In genomic region chr7:100674941-100675340, GRCm38 (mm10) we compare ENCODE assay signal across 25 mouse cellular contexts. TPM values are rescaled to one million over a fixed set of nuclear protein-coding genes. Genes with fewer than 3 reads are reported as not detected.
DNase-seq lines count a peak whose midpoint lies in the region; ATAC-seq and TF ChIP-seq lines count a peak whose summit lies in the region.
"Had no signal": no experiment of that assay in that cellular context is flagged by ENCODE, and none has a peak within 500 bp of the region (broad histone marks: within the 10 kb centered on the region; RNA-seq: fewer than 3 reads in every experiment).

No protein-coding gene starts in this region.

- no peak overlapping the region for H3K9ac ChIP-seq in heart, postnatal 0 days (replicated peaks; ENCODE audit: low read depth, low read length)
- no peak overlapping the region for H3K9ac ChIP-seq in heart, embryonic 12.5 days
- H3K9ac ChIP-seq in intestine, embryonic 15.5 days, result no peak overlapping the region
- H3K9ac ChIP-seq: embryonic facial prominence, embryonic 13.5 days; hindbrain, embryonic 12.5 days had no signal

- 37% methylated on average over 2 of the region's 2 CpGs for WGBS in heart, postnatal 0 days
- WGBS in heart, embryonic 12.5 days, result 58% methylated on average over 2 of the region's 2 CpGs
- 91% methylated on average over 2 of the region's 2 CpGs for WGBS in intestine, embryonic 15.5 days

- no peak overlapping the region for H3K27ac ChIP-seq in heart, postnatal 0 days (ENCODE audit: low read depth)
- no peak overlapping the region for H3K27ac ChIP-seq in heart, embryonic 12.5 days (ENCODE audit: poor library complexity, severe bottlenecking)
- no peak overlapping the region for H3K27ac ChIP-seq in intestine, embryonic 15.5 days
- H3K27ac ChIP-seq: embryonic facial prominence, embryonic 13.5 days; forebrain, embryonic 10.5 days; gastrocnemius, adult 2 months; hindbrain, embryonic 12.5 days had no signal

- H3K4me2 ChIP-seq in heart, postnatal 0 days (ENCODE audit: low read depth, low read length), result no peak overlapping the region
- no peak overlapping the region for H3K4me2 ChIP-seq in heart, embryonic 12.5 days
- H3K4me2 ChIP-seq in intestine, embryonic 15.5 days (replicated peaks), result no peak overlapping the region
- H3K4me2 ChIP-seq: embryonic facial prominence, embryonic 13.5 days; hindbrain, embryonic 12.5 days had no signal

- no peak overlapping the region for H3K4me3 ChIP-seq in heart, postnatal 0 days (ENCODE audit: low read depth, low read length)
- H3K4me3 ChIP-seq in heart, embryonic 12.5 days, result no peak overlapping the region
- peak overlapping the region; percentile 71 for H3K4me3 ChIP-seq in megakaryocyte, embryonic 14.5 days (replicated peaks)
- H3K4me3 ChIP-seq in G1E (ENCODE audit: low read depth, low read length), result peak overlapping the region; percentile 74
- no peak overlapping the region for H3K4me3 ChIP-seq in intestine, embryonic 15.5 days (replicated peaks)
- H3K4me3 ChIP-seq: embryonic facial prominence, embryonic 13.5 days; forebrain, embryonic 10.5 days; gastrocnemius, adult 2 months; hindbrain, embryonic 12.5 days had no signal

- TF ChIP-seq EP300 in heart, postnatal 0 days (IDR thresholded peaks at IDR 0.05; ENCODE audit: low read depth), result no peak

- peak; percentile 62 for ATAC-seq in heart, postnatal 0 days (ENCODE audit: insufficient read depth, low read depth)
- ATAC-seq in heart, embryonic 12.5 days (ENCODE audit: insufficient number of reproducible peaks, low FRiP score), result no peak
- ATAC-seq in megakaryocyte, adult 5-6 weeks (ENCODE audit: poor library complexity, severe bottlenecking), result no peak
- ATAC-seq in G1E (ENCODE audit: extremely low read depth, insufficient number of reproducible peaks, low FRiP score, poor library complexity, severe bottlenecking), result peak; percentile 54; the same call in 1 of the 2 replicates
- no peak for ATAC-seq in intestine, embryonic 15.5 days
- ATAC-seq: activated CD4-positive, CD25-positive, alpha-beta regulatory T cell, adult 4 months; CD4-positive, CD25-positive, alpha-beta regulatory T cell, adult 4 months; forebrain, embryonic 14.5 days; hindbrain, embryonic 16.5 days; inflammation-experienced regulatory T-cells, adult 6 months had no signal

- H3K9me3 ChIP-seq in heart, postnatal 0 days (replicated peaks; ENCODE audit: control insufficient read depth, low read length), result no peaks in the 10 kb centered on the region
- no peaks in the 10 kb centered on the region for H3K9me3 ChIP-seq in heart, embryonic 12.5 days (replicated peaks)
- no peaks in the 10 kb centered on the region for H3K9me3 ChIP-seq in megakaryocyte, embryonic 14.5 days
- no peaks in the 10 kb centered on the region for H3K9me3 ChIP-seq in G1E (replicated peaks)
- H3K9me3 ChIP-seq in intestine, embryonic 15.5 days, result no peaks in the 10 kb centered on the region
- H3K9me3 ChIP-seq: embryonic facial prominence, embryonic 13.5 days; forebrain, embryonic 10.5 days; hindbrain, embryonic 12.5 days had no signal

- DNase-seq in heart, postnatal 0 days (ENCODE audit: low spot score), result peak; percentile 31
- peak; percentile 43 for DNase-seq in G1E (ENCODE audit: low spot score)
- peak; percentile 60 for DNase-seq in brain, adult 2 months (ENCODE audit: low read depth, low spot score)
- DNase-seq in urinary bladder, postnatal 14 days (ENCODE audit: low spot score), result no peak
- DNase-seq: adrenal gland, postnatal 14 days; B cell, adult 2 months; cerebellum, adult 18-20 months; cerebellum, adult 9-11 months; cerebellum, postnatal 36 days; gastrocnemius, adult 2 months; gastrocnemius, postnatal 25 days; kidney, adult 11 months had no signal

- H3K4me1 ChIP-seq in heart, postnatal 0 days (ENCODE audit: control insufficient read depth, insufficient read depth), result no peaks in the 10 kb centered on the region
- peaks cover 4% of the 10 kb centered on the region; the same call in 1 of the 2 replicates for H3K4me1 ChIP-seq in heart, embryonic 12.5 days (replicated peaks)
- H3K4me1 ChIP-seq in megakaryocyte, embryonic 14.5 days, result peaks cover 17% of the 10 kb centered on the region; the same call in 1 of the 2 replicates
- peaks cover 52% of the 10 kb centered on the region for H3K4me1 ChIP-seq in G1E (ENCODE audit: insufficient read depth, low read depth, low read length)
- 0 out of 2 replicates have a peak, but pooled peaks cover 2% of the 10 kb centered on the region for H3K4me1 ChIP-seq in intestine, embryonic 15.5 days (replicated peaks)

- no peak for TF ChIP-seq CTCF in heart, postnatal 0 days (IDR thresholded peaks at IDR 0.05; ENCODE audit: low read depth)
- TF ChIP-seq CTCF in G1E (IDR thresholded peaks at IDR 0.05; ENCODE audit: low read depth, low read length), result no peak

- H3K36me3 ChIP-seq in heart, postnatal 0 days (replicated peaks; ENCODE audit: control insufficient read depth, insufficient read depth, low read length), result no peaks in the 10 kb centered on the region
- H3K36me3 ChIP-seq in heart, embryonic 12.5 days, result no peaks in the 10 kb centered on the region
- H3K36me3 ChIP-seq in megakaryocyte, embryonic 14.5 days (replicated peaks; ENCODE audit: low read length), result no peaks in the 10 kb centered on the region
- H3K36me3 ChIP-seq in G1E (replicated peaks), result peaks cover 44% of the 10 kb centered on the region
- no peaks in the 10 kb centered on the region for H3K36me3 ChIP-seq in intestine, embryonic 15.5 days
- H3K36me3 ChIP-seq: embryonic facial prominence, embryonic 13.5 days; forebrain, embryonic 10.5 days; hindbrain, embryonic 12.5 days had no signal

- no peaks in the 10 kb centered on the region for H3K27me3 ChIP-seq in heart, postnatal 0 days (ENCODE audit: control insufficient read depth, insufficient read depth, low read length)
- 0 out of 2 replicates have a peak, but pooled peaks cover 7% of the 10 kb centered on the region for H3K27me3 ChIP-seq in heart, embryonic 12.5 days (replicated peaks)
- peaks cover 53% of the 10 kb centered on the region for H3K27me3 ChIP-seq in megakaryocyte, embryonic 14.5 days (replicated peaks)
- no peaks in the 10 kb centered on the region for H3K27me3 ChIP-seq in G1E (ENCODE audit: insufficient read depth, low read length)
- H3K27me3 ChIP-seq in intestine, embryonic 15.5 days (replicated peaks), result no peaks in the 10 kb centered on the region
- H3K27me3 ChIP-seq: embryonic facial prominence, embryonic 13.5 days; hindbrain, embryonic 12.5 days had no signal

RNA-seq across cellular contexts. Expression of gene Plekhb1, which starts 12.7 kb away (rescaled TPM):
- total RNA-seq in heart, postnatal 0 days (2014; rRNA removed; ENCODE audit: low replicate concordance), result 2.7 TPM in 1 of 2 replicates, not detected in the other
- 1.0 and 1.1 TPM in 2 replicates for polyA plus RNA-seq in heart, postnatal 0 days (2015; fragmentation: Nextera tagmentation; extraction: Ambion mirVana)
- 1.4 and 1.9 TPM in 2 replicates for polyA plus RNA-seq in heart, embryonic 12.5 days (2016; fragmentation: Nextera tagmentation; extraction: Ambion mirVana)
- not detected in 2 replicates for polyA plus RNA-seq in megakaryocyte, embryonic 14.5 days (2012; ENCODE audit: insufficient read depth, low replicate concordance)
- not detected in 2 replicates for total RNA-seq in megakaryocyte, adult 5-6 weeks (2015)
- total RNA-seq in megakaryocyte, adult 5-6 weeks (2017), result not detected in 2 replicates
- total RNA-seq in G1E (2014; fragmentation: Nextera tagmentation) (not detected in 2 replicates), G1E (2017) (0.41 TPM in 1 of 2 replicates, not detected in the other)
- not detected in 2 replicates for polyA plus RNA-seq in G1E (2012)
- 14.6 and 15.3 TPM in 2 replicates for polyA plus RNA-seq in intestine, embryonic 15.5 days (2015; fragmentation: Nextera tagmentation; extraction: Ambion mirVana)
- total RNA-seq: granulocyte monocyte progenitor cell, adult 5-6 weeks had no signal

RNA-seq across cellular contexts. Expression of gene Fam168a, which starts 31.5 kb away (rescaled TPM):
- total RNA-seq in heart, postnatal 0 days (2014; rRNA removed; ENCODE audit: low replicate concordance), result 22.0 and 29.0 TPM in 2 replicates
- polyA plus RNA-seq in heart, postnatal 0 days (2015; fragmentation: Nextera tagmentation; extraction: Ambion mirVana), result 19.7 and 20.0 TPM in 2 replicates
- 31.4 and 31.6 TPM in 2 replicates for polyA plus RNA-seq in heart, embryonic 12.5 days (2016; fragmentation: Nextera tagmentation; extraction: Ambion mirVana)
- 2.9 and 4.0 TPM in 2 replicates for polyA plus RNA-seq in megakaryocyte, embryonic 14.5 days (2012; ENCODE audit: insufficient read depth, low replicate concordance)
- total RNA-seq in megakaryocyte, adult 5-6 weeks (2015), result 20.3 and 28.4 TPM in 2 replicates
- total RNA-seq in megakaryocyte, adult 5-6 weeks (2017), result 9.9 and 16.7 TPM in 2 replicates
- total RNA-seq in G1E (2014; fragmentation: Nextera tagmentation) (63.6 and 88.2 TPM in 2 replicates), G1E (2017) (14.8 and 16.3 TPM in 2 replicates)
- 49.3 and 51.9 TPM in 2 replicates for polyA plus RNA-seq in G1E (2012)
- polyA plus RNA-seq in intestine, embryonic 15.5 days (2015; fragmentation: Nextera tagmentation; extraction: Ambion mirVana), result 25.1 and 26.9 TPM in 2 replicates

Comparison
In these comparisons a context has a peak if more than half of its experiments do, and no peak if none do; other contexts are left out.
1. ATAC-seq: peak in heart, postnatal 0 days (single experiment) and G1E (single experiment); none in heart, embryonic 12.5 days (single experiment), megakaryocyte, adult 5-6 weeks (single experiment) and intestine, embryonic 15.5 days (single experiment).
2. H3K4me3 ChIP-seq: peak in megakaryocyte, embryonic 14.5 days (single experiment) and G1E (single experiment); none in heart, postnatal 0 days (single experiment), heart, embryonic 12.5 days (single experiment) and intestine, embryonic 15.5 days (single experiment).